Mouse (Mus musculus): Measurements from ENCODE around the gene A930033H14Rik. TPM values are rescaled to one million over a fixed set of nuclear protein-coding genes. Genes with fewer than 3 reads are reported as not detected.
A peak's percentile ranks its signal among the peaks of the same experiment; 100 is the strongest.

A930033H14Rik gene
- polyA plus RNA-seq, 1 experiment from 2014 or later, result 0.47 TPM

GRCm38 (mm10) chr10:69221955-69222354 lies 9.1 kb upstream of the A930033H14Rik start:
- H3K9me3 ChIP-seq (replicated peaks; ENCODE audit: control insufficient read depth, low read length), result no peaks in the 10 kb centered on the region
- H3K36me3 ChIP-seq (ENCODE audit: control insufficient read depth, insufficient read depth), result no peaks in the 10 kb centered on the region
- H3K4me3 ChIP-seq (ENCODE audit: low read depth, low read length), result no peak overlapping the region
- H3K27ac ChIP-seq (ENCODE audit: low read length), result peak overlapping the region; percentile 14; the same call in 1 of the 2 replicates
- ATAC-seq (ENCODE audit: low read depth), result peak; percentile 60
- WGBS (ENCODE audit: insufficient replicate concordance), result 17% methylated on average over 3 of the region's 3 CpGs
- H3K27me3 ChIP-seq (ENCODE audit: control insufficient read depth, insufficient read depth, low read depth, low read length), result no peaks in the 10 kb centered on the region
- peaks cover 18% of the 10 kb centered on the region for H3K4me1 ChIP-seq (ENCODE audit: control insufficient read depth, low read depth, low read length)
- H3K9ac ChIP-seq (ENCODE audit: low read depth, low read length), result no peak overlapping the region
- no peak overlapping the region for H3K4me2 ChIP-seq (ENCODE audit: low read depth, low read length)

DNA sequence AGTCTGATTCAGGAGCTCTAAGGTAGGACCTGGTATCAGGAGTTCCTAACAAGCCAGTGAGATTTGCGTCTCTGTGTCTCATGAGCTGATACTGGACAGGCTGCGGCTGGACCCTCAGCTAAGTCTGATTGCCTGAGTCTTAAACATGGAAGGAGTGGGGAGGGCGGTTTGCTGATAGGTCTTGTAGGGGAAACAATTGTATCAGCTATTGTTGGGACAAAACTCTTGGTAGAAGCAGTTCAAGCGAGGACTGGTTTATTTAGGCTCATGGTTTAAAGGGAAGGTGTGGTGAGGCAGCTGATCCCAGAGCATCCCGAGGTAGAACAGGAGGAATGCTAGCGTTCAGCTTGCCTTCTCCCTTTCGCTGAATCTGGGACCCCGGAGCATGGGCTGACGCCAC lies 8.2 kb upstream of the A930033H14Rik start:
- no peak overlapping the region for H3K4me2 ChIP-seq (ENCODE audit: low read depth, low read length)
- ATAC-seq (ENCODE audit: low read depth), result no peak
- no peak overlapping the region for H3K4me3 ChIP-seq (ENCODE audit: low read depth, low read length)
- peaks cover 18% of the 10 kb centered on the region for H3K4me1 ChIP-seq (ENCODE audit: control insufficient read depth, low read depth, low read length)
- WGBS (ENCODE audit: insufficient replicate concordance), result 82% methylated on average over 9 of the region's 9 CpGs
- H3K36me3 ChIP-seq (ENCODE audit: control insufficient read depth, insufficient read depth), result no peaks in the 10 kb centered on the region
- no peak overlapping the region for H3K27ac ChIP-seq (ENCODE audit: low read length)
- H3K27me3 ChIP-seq (ENCODE audit: control insufficient read depth, insufficient read depth, low read depth, low read length), result no peaks in the 10 kb centered on the region
- no peaks in the 10 kb centered on the region for H3K9me3 ChIP-seq (replicated peaks; ENCODE audit: control insufficient read depth, low read length)
- H3K9ac ChIP-seq (ENCODE audit: low read depth, low read length), result no peak overlapping the region

- Histone ChIP-seq H3K27me3 (ENCODE audit: control insufficient read depth, insufficient read depth, low read depth, low read length) (no peaks in the 10 kb centered on the region), H3K27ac (ENCODE audit: low read length) (no peak overlapping the region), H3K4me2 (ENCODE audit: low read depth, low read length) (no peak overlapping the region), H3K9me3 (replicated peaks; ENCODE audit: control insufficient read depth, low read length) (no peaks in the 10 kb centered on the region), H3K4me3 (ENCODE audit: low read depth, low read length) (no peak overlapping the region), H3K36me3 (ENCODE audit: control insufficient read depth, insufficient read depth) (no peaks in the 10 kb centered on the region), H3K9ac (ENCODE audit: low read depth, low read length) (no peak overlapping the region), H3K4me1 (ENCODE audit: control insufficient read depth, low read depth, low read length) (peaks cover 18% of the 10 kb centered on the region)
- no peak for ATAC-seq (ENCODE audit: low read depth)
- WGBS (ENCODE audit: insufficient replicate concordance), result 72% methylated on average over 6 of the region's 6 CpGs
Observed at GRCm38 (mm10) chr10:69220296-69220695, 7.4 kb upstream of the A930033H14Rik start.

DNA sequence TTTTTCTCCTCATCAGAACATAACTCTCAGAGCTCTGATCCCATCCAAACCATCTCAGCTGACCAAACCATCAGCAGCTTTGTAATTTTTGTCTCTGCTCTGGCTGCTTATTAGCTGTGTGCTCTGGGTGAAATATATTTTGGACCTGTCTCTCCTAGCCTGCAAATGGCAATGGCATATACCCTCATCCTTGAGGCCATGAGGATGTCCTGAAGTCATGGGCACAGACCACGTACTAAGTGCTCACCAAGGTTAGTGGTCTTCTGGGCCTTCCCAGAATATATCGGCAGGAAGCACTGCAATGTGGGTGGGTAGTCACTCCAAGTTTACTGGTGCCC lies 6.4 kb upstream of the A930033H14Rik start:
- no peak overlapping the region for H3K4me3 ChIP-seq (ENCODE audit: low read depth, low read length)
- WGBS (ENCODE audit: insufficient replicate concordance), result 47% methylated on average over 2 of the region's 2 CpGs
- no peak overlapping the region for H3K9ac ChIP-seq (ENCODE audit: low read depth, low read length)
- no peak overlapping the region for H3K4me2 ChIP-seq (ENCODE audit: low read depth, low read length)
- H3K27ac ChIP-seq (ENCODE audit: low read length), result peak overlapping the region; percentile 65
- no peaks in the 10 kb centered on the region for H3K36me3 ChIP-seq (ENCODE audit: control insufficient read depth, insufficient read depth)
- no peak for ATAC-seq (ENCODE audit: low read depth)
- no peaks in the 10 kb centered on the region for H3K27me3 ChIP-seq (ENCODE audit: control insufficient read depth, insufficient read depth, low read depth, low read length)
- no peaks in the 10 kb centered on the region for H3K9me3 ChIP-seq (replicated peaks; ENCODE audit: control insufficient read depth, low read length)
- peaks cover 22% of the 10 kb centered on the region for H3K4me1 ChIP-seq (ENCODE audit: control insufficient read depth, low read depth, low read length)

DNA sequence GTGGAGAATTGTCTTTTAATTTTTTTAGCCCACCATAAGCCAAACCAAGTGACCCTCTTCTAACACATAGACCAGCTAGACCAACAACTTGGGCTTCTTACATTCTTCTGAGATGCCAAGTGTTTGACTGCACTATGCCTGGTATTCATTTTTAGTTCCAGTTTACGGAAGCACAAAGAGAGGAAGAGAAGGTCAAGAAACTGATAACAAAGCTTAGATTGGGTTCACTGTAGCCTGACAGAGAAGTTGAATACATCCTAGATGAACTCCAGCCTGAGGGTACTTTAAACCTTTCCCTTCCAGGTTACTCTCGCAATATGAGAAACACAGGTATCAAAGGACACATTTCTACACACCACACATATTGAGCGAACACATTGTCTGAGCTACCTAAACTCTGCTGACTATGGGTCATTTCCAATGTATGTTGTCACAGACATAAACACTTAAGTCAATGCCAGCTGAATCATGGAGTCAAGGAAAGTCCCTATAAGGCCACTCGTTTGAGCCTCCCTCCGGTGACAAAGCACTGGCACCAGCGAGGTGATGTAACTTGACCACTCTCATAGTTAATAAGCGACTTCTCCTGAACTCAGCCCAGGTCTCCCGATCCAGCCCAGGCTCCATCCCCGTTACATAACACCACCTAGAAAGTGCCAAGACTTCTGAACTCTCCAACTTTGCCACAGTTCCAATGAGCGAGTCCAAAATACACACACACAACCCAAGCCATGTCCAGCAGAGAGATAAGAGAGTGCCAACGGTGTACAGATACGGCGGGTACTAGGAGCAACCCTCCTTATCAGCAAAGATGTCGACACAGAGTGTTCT lies 5.8 kb upstream of the A930033H14Rik start:
- Histone ChIP-seq H3K4me3 (ENCODE audit: low read depth, low read length) (no peak overlapping the region), H3K9me3 (replicated peaks; ENCODE audit: control insufficient read depth, low read length) (no peaks in the 10 kb centered on the region), H3K9ac (ENCODE audit: low read depth, low read length) (no peak overlapping the region), H3K4me2 (ENCODE audit: low read depth, low read length) (no peak overlapping the region), H3K27me3 (ENCODE audit: control insufficient read depth, insufficient read depth, low read depth, low read length) (no peaks in the 10 kb centered on the region), H3K36me3 (ENCODE audit: control insufficient read depth, insufficient read depth) (no peaks in the 10 kb centered on the region), H3K4me1 (ENCODE audit: control insufficient read depth, low read depth, low read length) (peaks cover 26% of the 10 kb centered on the region), H3K27ac (ENCODE audit: low read length) (peak overlapping the region; percentile 65)
- peak; percentile 88 for ATAC-seq (ENCODE audit: low read depth)
- 39% methylated on average over 14 of the region's 14 CpGs for WGBS (ENCODE audit: insufficient replicate concordance)

- ATAC-seq (ENCODE audit: low read depth), result no peak
- 64% methylated on average over 4 of the region's 4 CpGs for WGBS (ENCODE audit: insufficient replicate concordance)
- no peak overlapping the region for H3K27ac ChIP-seq (ENCODE audit: low read length)
- peaks cover 13% of the 10 kb centered on the region for H3K27me3 ChIP-seq (ENCODE audit: control insufficient read depth, insufficient read depth, low read depth, low read length)
- no peaks in the 10 kb centered on the region for H3K9me3 ChIP-seq (replicated peaks; ENCODE audit: control insufficient read depth, low read length)
- H3K4me1 ChIP-seq (ENCODE audit: control insufficient read depth, low read depth, low read length), result peaks cover 26% of the 10 kb centered on the region
- no peak overlapping the region for H3K9ac ChIP-seq (ENCODE audit: low read depth, low read length)
- no peak overlapping the region for H3K4me3 ChIP-seq (ENCODE audit: low read depth, low read length)
- no peaks in the 10 kb centered on the region for H3K36me3 ChIP-seq (ENCODE audit: control insufficient read depth, insufficient read depth)
- no peak overlapping the region for H3K4me2 ChIP-seq (ENCODE audit: low read depth, low read length)
Observed at GRCm38 (mm10) chr10:69217127-69217690, 4.3 kb upstream of the A930033H14Rik start.

DNA sequence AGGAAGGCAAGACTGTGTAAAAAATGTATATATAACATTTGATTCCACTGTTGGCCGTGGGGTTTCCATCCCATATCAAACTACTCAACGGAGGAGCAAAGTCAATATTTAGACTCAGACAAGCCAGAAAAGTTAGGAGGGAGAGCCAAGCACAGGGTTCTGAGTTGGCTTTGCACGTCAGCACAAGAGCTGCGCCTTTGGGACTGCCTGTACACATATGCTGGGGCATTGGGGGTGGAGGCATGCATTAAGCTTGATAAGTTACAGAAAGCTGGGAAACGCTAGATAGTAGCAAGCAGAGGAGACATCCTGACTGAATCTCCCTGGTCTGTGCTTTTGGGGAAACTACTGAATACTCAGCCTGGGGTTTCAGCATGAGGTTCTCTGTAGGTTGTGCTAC lies 1.1 kb upstream of the A930033H14Rik start:
- ATAC-seq (ENCODE audit: low read depth), result peak; percentile 55
- Histone ChIP-seq H3K9me3 (replicated peaks; ENCODE audit: control insufficient read depth, low read length) (no peaks in the 10 kb centered on the region), H3K4me1 (ENCODE audit: control insufficient read depth, low read depth, low read length) (peaks cover 25% of the 10 kb centered on the region), H3K9ac (ENCODE audit: low read depth, low read length) (peak overlapping the region; percentile 74), H3K4me3 (ENCODE audit: low read depth, low read length) (peak overlapping the region; percentile 69), H3K4me2 (ENCODE audit: low read depth, low read length) (peak overlapping the region; percentile 74), H3K27me3 (ENCODE audit: control insufficient read depth, insufficient read depth, low read depth, low read length) (peaks cover 19% of the 10 kb centered on the region), H3K36me3 (ENCODE audit: control insufficient read depth, insufficient read depth) (no peaks in the 10 kb centered on the region), H3K27ac (ENCODE audit: low read length) (peak overlapping the region; percentile 88)
- 10% methylated on average over 5 of the region's 5 CpGs for WGBS (ENCODE audit: insufficient replicate concordance)

- Histone ChIP-seq H3K36me3 (ENCODE audit: control insufficient read depth, insufficient read depth) (no peaks in the 10 kb centered on the region), H3K9ac (ENCODE audit: low read depth, low read length) (peak overlapping the region; percentile 74), H3K4me3 (ENCODE audit: low read depth, low read length) (peak overlapping the region; percentile 69), H3K27ac (ENCODE audit: low read length) (peak overlapping the region; percentile 88), H3K27me3 (ENCODE audit: control insufficient read depth, insufficient read depth, low read depth, low read length) (peaks cover 19% of the 10 kb centered on the region), H3K4me2 (ENCODE audit: low read depth, low read length) (peak overlapping the region; percentile 74), H3K4me1 (ENCODE audit: control insufficient read depth, low read depth, low read length) (peaks cover 20% of the 10 kb centered on the region), H3K9me3 (replicated peaks; ENCODE audit: control insufficient read depth, low read length) (no peaks in the 10 kb centered on the region)
- 0% methylated on average over 20 of the region's 21 CpGs for WGBS (ENCODE audit: insufficient replicate concordance)
- peak; percentile 72 for ATAC-seq (ENCODE audit: low read depth)
Observed at GRCm38 (mm10) chr10:69213451-69213877, 566 bp upstream of the A930033H14Rik start.

GRCm38 (mm10) chr10:69211976-69212375 lies 922 bp downstream of the A930033H14Rik start:
- H3K4me3 ChIP-seq (ENCODE audit: low read depth, low read length), result peak overlapping the region; percentile 69
- H3K9ac ChIP-seq (ENCODE audit: low read depth, low read length), result peak overlapping the region; percentile 74
- no peaks in the 10 kb centered on the region for H3K36me3 ChIP-seq (ENCODE audit: control insufficient read depth, insufficient read depth)
- H3K9me3 ChIP-seq (replicated peaks; ENCODE audit: control insufficient read depth, low read length), result no peaks in the 10 kb centered on the region
- peaks cover 19% of the 10 kb centered on the region for H3K27me3 ChIP-seq (ENCODE audit: control insufficient read depth, insufficient read depth, low read depth, low read length)
- ATAC-seq (ENCODE audit: low read depth), result no peak
- peak overlapping the region; percentile 74 for H3K4me2 ChIP-seq (ENCODE audit: low read depth, low read length)
- WGBS (ENCODE audit: insufficient replicate concordance), result under 1% methylated on average over 14 of the region's 14 CpGs
- peak overlapping the region; percentile 88 for H3K27ac ChIP-seq (ENCODE audit: low read length)
- peaks cover 16% of the 10 kb centered on the region for H3K4me1 ChIP-seq (ENCODE audit: control insufficient read depth, low read depth, low read length)

Data from liver, embryonic 16.5 days (tissue).